Mouse (Mus musculus): ENCODE measurements at regions not wholly inside any gene's neighbourhood (a gene's known extent, or its start where the extent isn't known, plus 50 kb on each side); places are given as distances from the start of the nearest gene placed in this dataset.
A peak's percentile ranks its signal among the peaks of the same experiment; 100 is the strongest.

GRCm38 (mm10) chr8:78877423-78877822 is 56.5 kb upstream of the Lsm6 start:
- Histone ChIP-seq H3K4me3 (ENCODE audit: low read depth, low read length) (no peak overlapping the region), H3K36me3 (replicated peaks) (no peaks in the 10 kb centered on the region), H3K27me3 (ENCODE audit: insufficient read depth, low read length) (peaks cover 4% of the 10 kb centered on the region), H3K4me1 (ENCODE audit: insufficient read depth, low read depth, low read length) (no peaks in the 10 kb centered on the region), H3K9me3 (replicated peaks) (no peaks in the 10 kb centered on the region)
- DNase-seq (ENCODE audit: low spot score) = no peak
- ATAC-seq (ENCODE audit: extremely low read depth, insufficient number of reproducible peaks, low FRiP score, poor library complexity, severe bottlenecking) = no peak
- TF ChIP-seq CTCF (IDR thresholded peaks at IDR 0.05; ENCODE audit: low read depth, low read length) (no peak), POLR2AphosphoS5 (IDR thresholded peaks at IDR 0.05; ENCODE audit: insufficient replicate concordance, low read depth, low read length) (no peak), GATA1 (IDR thresholded peaks at IDR 0.05; ENCODE audit: borderline replicate concordance, low read length) (no peak), TAL1 (conservative IDR thresholded peaks at IDR 0.05; ENCODE audit: low read depth, low read length) (no peak), GATA2 (IDR thresholded peaks at IDR 0.05; ENCODE audit: borderline replicate concordance, low read depth, low read length) (no peak)

GRCm38 (mm10) chr8:78889708-78890107 is 68.8 kb upstream of the Lsm6 start:
- TF ChIP-seq CTCF (IDR thresholded peaks at IDR 0.05; ENCODE audit: low read depth, low read length) = no peak
- no peak for TF ChIP-seq TAL1 (conservative IDR thresholded peaks at IDR 0.05; ENCODE audit: low read depth, low read length)
- TF ChIP-seq GATA2 (IDR thresholded peaks at IDR 0.05; ENCODE audit: borderline replicate concordance, low read depth, low read length) = no peak
- TF ChIP-seq POLR2AphosphoS5 (IDR thresholded peaks at IDR 0.05; ENCODE audit: insufficient replicate concordance, low read depth, low read length) = no peak
- no peak for TF ChIP-seq GATA1 (IDR thresholded peaks at IDR 0.05; ENCODE audit: borderline replicate concordance, low read length)
- ATAC-seq (ENCODE audit: extremely low read depth, insufficient number of reproducible peaks, low FRiP score, poor library complexity, severe bottlenecking) (no peak), DNase-seq (ENCODE audit: low spot score) (no peak)
- no peaks in the 10 kb centered on the region for H3K9me3 ChIP-seq (replicated peaks)
- no peak overlapping the region for H3K4me3 ChIP-seq (ENCODE audit: low read depth, low read length)
- H3K36me3 ChIP-seq (replicated peaks) = no peaks in the 10 kb centered on the region
- H3K4me1 ChIP-seq (ENCODE audit: insufficient read depth, low read depth, low read length) = no peaks in the 10 kb centered on the region
- peaks cover 4% of the 10 kb centered on the region; the same call in 1 of the 2 replicates for H3K27me3 ChIP-seq (ENCODE audit: insufficient read depth, low read length)

GRCm38 (mm10) chr8:78890571-78890970 is 69.6 kb upstream of the Lsm6 start:
- H3K27me3 ChIP-seq (ENCODE audit: insufficient read depth, low read length) = 0 out of 2 replicates have a peak, but pooled peaks cover 4% of the 10 kb centered on the region
- H3K4me3 ChIP-seq (ENCODE audit: low read depth, low read length) = no peak overlapping the region
- H3K4me1 ChIP-seq (ENCODE audit: insufficient read depth, low read depth, low read length) = no peaks in the 10 kb centered on the region
- ATAC-seq (ENCODE audit: extremely low read depth, insufficient number of reproducible peaks, low FRiP score, poor library complexity, severe bottlenecking) (no peak), DNase-seq (ENCODE audit: low spot score) (no peak)
- TF ChIP-seq GATA2 (IDR thresholded peaks at IDR 0.05; ENCODE audit: borderline replicate concordance, low read depth, low read length) (no peak), TAL1 (conservative IDR thresholded peaks at IDR 0.05; ENCODE audit: low read depth, low read length) (no peak), POLR2AphosphoS5 (IDR thresholded peaks at IDR 0.05; ENCODE audit: insufficient replicate concordance, low read depth, low read length) (no peak), GATA1 (IDR thresholded peaks at IDR 0.05; ENCODE audit: borderline replicate concordance, low read length) (no peak), CTCF (IDR thresholded peaks at IDR 0.05; ENCODE audit: low read depth, low read length) (no peak)
- H3K9me3 ChIP-seq (replicated peaks) = no peaks in the 10 kb centered on the region
- no peaks in the 10 kb centered on the region for H3K36me3 ChIP-seq (replicated peaks)

GRCm38 (mm10) chr8:78899887-78900286 is 78.9 kb upstream of the Lsm6 start:
- TF ChIP-seq TAL1 (conservative IDR thresholded peaks at IDR 0.05; ENCODE audit: low read depth, low read length) = no peak
- TF ChIP-seq GATA1 (IDR thresholded peaks at IDR 0.05; ENCODE audit: borderline replicate concordance, low read length) = no peak
- TF ChIP-seq POLR2AphosphoS5 (IDR thresholded peaks at IDR 0.05; ENCODE audit: insufficient replicate concordance, low read depth, low read length) = no peak
- TF ChIP-seq GATA2 (IDR thresholded peaks at IDR 0.05; ENCODE audit: borderline replicate concordance, low read depth, low read length) = no peak
- peak; percentile 49; the same call in 1 of the 2 replicates for TF ChIP-seq CTCF (IDR thresholded peaks at IDR 0.05; ENCODE audit: low read depth, low read length)
- Histone ChIP-seq H3K4me1 (ENCODE audit: insufficient read depth, low read depth, low read length) (no peaks in the 10 kb centered on the region), H3K36me3 (replicated peaks) (no peaks in the 10 kb centered on the region), H3K9me3 (replicated peaks) (no peaks in the 10 kb centered on the region), H3K27me3 (ENCODE audit: insufficient read depth, low read length) (peaks cover 14% of the 10 kb centered on the region), H3K4me3 (ENCODE audit: low read depth, low read length) (no peak overlapping the region)
- ATAC-seq (ENCODE audit: extremely low read depth, insufficient number of reproducible peaks, low FRiP score, poor library complexity, severe bottlenecking) = peak; percentile 49
- peak; percentile 9 for DNase-seq (ENCODE audit: low spot score)

GRCm38 (mm10) chr8:78903034-78903433 is 82.1 kb upstream of the Lsm6 start:
- no peak for TF ChIP-seq GATA2 (IDR thresholded peaks at IDR 0.05; ENCODE audit: borderline replicate concordance, low read depth, low read length)
- no peak for TF ChIP-seq CTCF (IDR thresholded peaks at IDR 0.05; ENCODE audit: low read depth, low read length)
- TF ChIP-seq GATA1 (IDR thresholded peaks at IDR 0.05; ENCODE audit: borderline replicate concordance, low read length) = no peak
- TF ChIP-seq TAL1 (conservative IDR thresholded peaks at IDR 0.05; ENCODE audit: low read depth, low read length) = no peak
- no peak for TF ChIP-seq POLR2AphosphoS5 (IDR thresholded peaks at IDR 0.05; ENCODE audit: insufficient replicate concordance, low read depth, low read length)
- no peak for ATAC-seq (ENCODE audit: extremely low read depth, insufficient number of reproducible peaks, low FRiP score, poor library complexity, severe bottlenecking)
- no peaks in the 10 kb centered on the region for H3K9me3 ChIP-seq (replicated peaks)
- DNase-seq (ENCODE audit: low spot score) = no peak
- peaks cover 14% of the 10 kb centered on the region; the same call in 1 of the 2 replicates for H3K27me3 ChIP-seq (ENCODE audit: insufficient read depth, low read length)
- H3K36me3 ChIP-seq (replicated peaks) = no peaks in the 10 kb centered on the region
- no peak overlapping the region for H3K4me3 ChIP-seq (ENCODE audit: low read depth, low read length)
- no peaks in the 10 kb centered on the region for H3K4me1 ChIP-seq (ENCODE audit: insufficient read depth, low read depth, low read length)

- H3K27me3 ChIP-seq (ENCODE audit: insufficient read depth, low read length) = peaks cover 10% of the 10 kb centered on the region; the same call in 1 of the 2 replicates
- TF ChIP-seq CTCF (IDR thresholded peaks at IDR 0.05; ENCODE audit: low read depth, low read length) = no peak
- TF ChIP-seq POLR2AphosphoS5 (IDR thresholded peaks at IDR 0.05; ENCODE audit: insufficient replicate concordance, low read depth, low read length) = no peak
- no peak for TF ChIP-seq GATA2 (IDR thresholded peaks at IDR 0.05; ENCODE audit: borderline replicate concordance, low read depth, low read length)
- no peak for TF ChIP-seq GATA1 (IDR thresholded peaks at IDR 0.05; ENCODE audit: borderline replicate concordance, low read length)
- TF ChIP-seq TAL1 (conservative IDR thresholded peaks at IDR 0.05; ENCODE audit: low read depth, low read length) = no peak
- no peaks in the 10 kb centered on the region for H3K4me1 ChIP-seq (ENCODE audit: insufficient read depth, low read depth, low read length)
- H3K36me3 ChIP-seq (replicated peaks) = no peaks in the 10 kb centered on the region
- DNase-seq (ENCODE audit: low spot score) = no peak
- no peaks in the 10 kb centered on the region for H3K9me3 ChIP-seq (replicated peaks)
- H3K4me3 ChIP-seq (ENCODE audit: low read depth, low read length) = no peak overlapping the region
- ATAC-seq (ENCODE audit: extremely low read depth, insufficient number of reproducible peaks, low FRiP score, poor library complexity, severe bottlenecking) = no peak
Observed at GRCm38 (mm10) chr8:78907918-78908317, 87.0 kb upstream of the Lsm6 start.
